Mouse (Mus musculus): ENCODE results near the gene Cryzl2. TPM values are rescaled to one million over a fixed set of nuclear protein-coding genes. Genes with fewer than 3 reads are reported as not detected.

Cryzl2 gene
- polyA plus RNA-seq, 1 experiment from 2014 or later, result 10.9 TPM

Other genes starting within 250 kb of the Cryzl2 start
- 3.0 and 3.9 TPM in 2 replicates for gene Rasal2, start 46.0 kb upstream of the Cryzl2 start, polyA plus RNA-seq (2014; fragmentation: Nextera tagmentation; extraction: Ambion mirVana)
- 4.6 and 5.8 TPM in 2 replicates for gene Sec16b, start 48.2 kb downstream of the Cryzl2 start, polyA plus RNA-seq (2014; fragmentation: Nextera tagmentation; extraction: Ambion mirVana)

Data from liver, embryonic 11.5 days (tissue).